Mouse (Mus musculus) stomach, postnatal 0 days (tissue): ENCODE data around the gene Cnfn.

Experiments used
- CTCF ChIP-seq: IDR thresholded peaks from 2 replicates; pipeline ENCODE4 v1.5.1; 2016; ENCODE audit warnings: antibody characterized with exemption, low read depth, mild to moderate bottlenecking, moderate library complexity
- EP300 ChIP-seq: optimal IDR thresholded peaks from 2 replicates; pipeline ENCODE3; 2016; ENCODE audit warnings: antibody characterized with exemption

GRCm38 (mm10) chr7:25363151-25363550, 6.4 kb downstream of the Cnfn start:
- TF ChIP-seq CTCF = peak; percentile 54
- TF ChIP-seq EP300 = no peak
